ENCODE assay signal across 27 mouse cellular contexts in genomic region chr12:36255413-36255812, GRCm38 (mm10). TPM values are rescaled to one million over a fixed set of nuclear protein-coding genes. Genes with fewer than 3 reads are reported as not detected.
A peak's percentile ranks its signal among the peaks of the same experiment; 100 is the strongest.
DNase-seq lines count a peak whose midpoint lies in the region; ATAC-seq and TF ChIP-seq lines count a peak whose summit lies in the region.
"Had no signal": no experiment of that assay in that cellular context is flagged by ENCODE, and none has a peak within 500 bp of the region (broad histone marks: within the 10 kb centered on the region; RNA-seq: fewer than 3 reads in every experiment).

No protein-coding gene starts in this region.

- intact Hi-C loops in left cerebral cortex, postnatal 4 days (cut with DNase I): no loop called here

- ATAC-seq in forebrain, embryonic 15.5 days (replicated peaks): no peak
- no peak for ATAC-seq in stomach, postnatal 0 days (ENCODE audit: low FRiP score, low TSS enrichment)

- TF ChIP-seq CTCF in stomach, postnatal 0 days (IDR thresholded peaks at IDR 0.05; ENCODE audit: low read depth): no peak

- no peak overlapping the region for H3K4me2 ChIP-seq in forebrain, embryonic 15.5 days (replicated peaks)
- H3K4me2 ChIP-seq in stomach, postnatal 0 days (replicated peaks; ENCODE audit: low read depth): no peak overlapping the region
- H3K4me2 ChIP-seq: embryonic facial prominence, embryonic 15.5 days; limb, embryonic 15.5 days; midbrain, embryonic 12.5 days; neural tube, embryonic 15.5 days had no signal

- WGBS in forebrain, embryonic 15.5 days: 30% methylated on average over 5 of the region's 5 CpGs
- 13% methylated on average over 5 of the region's 5 CpGs for WGBS in stomach, postnatal 0 days

- TF ChIP-seq EP300 in stomach, postnatal 0 days (optimal IDR thresholded peaks at IDR 0.05): no peak

- H3K4me3 ChIP-seq in forebrain, embryonic 15.5 days: no peak overlapping the region
- no peak overlapping the region for H3K4me3 ChIP-seq in stomach, postnatal 0 days (ENCODE audit: low read depth, low read length)
- H3K4me3 ChIP-seq: embryonic facial prominence, embryonic 15.5 days; forebrain, embryonic 10.5 days; limb, embryonic 15.5 days; midbrain, embryonic 12.5 days; myocyte; neural tube, embryonic 15.5 days had no signal

- H3K27me3 ChIP-seq in forebrain, embryonic 15.5 days: no peaks in the 10 kb centered on the region
- no peaks in the 10 kb centered on the region for H3K27me3 ChIP-seq in stomach, postnatal 0 days (ENCODE audit: control insufficient read depth, insufficient read depth, low read length)
- H3K27me3 ChIP-seq: embryonic facial prominence, embryonic 15.5 days; limb, embryonic 15.5 days; midbrain, embryonic 12.5 days; neural tube, embryonic 15.5 days had no signal

- H3K4me1 ChIP-seq in forebrain, embryonic 15.5 days: no peaks in the 10 kb centered on the region
- no peaks in the 10 kb centered on the region for H3K4me1 ChIP-seq in stomach, postnatal 0 days (replicated peaks; ENCODE audit: control insufficient read depth, insufficient read depth)
- H3K4me1 ChIP-seq: forebrain, embryonic 10.5 days; limb, embryonic 15.5 days; midbrain, embryonic 12.5 days; neural tube, embryonic 15.5 days had no signal

- H3K36me3 ChIP-seq in forebrain, embryonic 15.5 days: no peaks in the 10 kb centered on the region
- H3K36me3 ChIP-seq in stomach, postnatal 0 days (ENCODE audit: control insufficient read depth, insufficient read depth, low read length): no peaks in the 10 kb centered on the region
- H3K36me3 ChIP-seq: embryonic facial prominence, embryonic 15.5 days; forebrain, embryonic 10.5 days; limb, embryonic 15.5 days; midbrain, embryonic 12.5 days; neural tube, embryonic 15.5 days had no signal

- no peak overlapping the region for H3K9ac ChIP-seq in forebrain, embryonic 15.5 days (replicated peaks)
- H3K9ac ChIP-seq in stomach, postnatal 0 days (ENCODE audit: low read length): no peak overlapping the region
- H3K9ac ChIP-seq: embryonic facial prominence, embryonic 15.5 days; limb, embryonic 15.5 days; midbrain, embryonic 12.5 days; neural tube, embryonic 15.5 days had no signal

- H3K27ac ChIP-seq in forebrain, embryonic 15.5 days (replicated peaks): no peak overlapping the region
- H3K27ac ChIP-seq in stomach, postnatal 0 days (replicated peaks): no peak overlapping the region
- H3K27ac ChIP-seq: embryonic facial prominence, embryonic 15.5 days; forebrain, embryonic 10.5 days; kidney, postnatal 0 days; limb, embryonic 15.5 days; macrophage; midbrain, embryonic 12.5 days; neural tube, embryonic 15.5 days had no signal

- DNase-seq in cerebellum, postnatal 10 days: peak; percentile 31 to 42
- no peak for DNase-seq in cerebellum, adult 8-10 months
- DNase-seq in left cerebral cortex, postnatal 4 days: peak; percentile 16
- DNase-seq in left cerebral cortex, adult 9 months (ENCODE audit: low spot score in 2 of 2): no peak
- peak; percentile 5 for DNase-seq in urinary bladder, postnatal 14 days (ENCODE audit: low spot score)
- DNase-seq in urinary bladder, postnatal 4 days (ENCODE audit: low spot score in 2 of 2): no peak
- no peak for DNase-seq in stomach, postnatal 0 days (ENCODE audit: low spot score)
- DNase-seq: adrenal gland, postnatal 36 days; cerebellum, adult 9-11 months; gastrocnemius, postnatal 36 days; lung, adult 2 months; right cerebral cortex, adult 18-20 months had no signal

- no peaks in the 10 kb centered on the region for H3K9me3 ChIP-seq in forebrain, embryonic 15.5 days
- no peaks in the 10 kb centered on the region for H3K9me3 ChIP-seq in stomach, postnatal 0 days (ENCODE audit: control insufficient read depth, low read length)
- H3K9me3 ChIP-seq: embryonic facial prominence, embryonic 15.5 days; forebrain, embryonic 10.5 days; limb, embryonic 15.5 days; midbrain, embryonic 12.5 days; neural tube, embryonic 15.5 days had no signal

RNA-seq across cellular contexts. Expression of gene Lrrc72, which starts 2.2 kb away (rescaled TPM):
- not detected for total RNA-seq in left cerebral cortex, postnatal 4 days (2021)
- polyA plus RNA-seq in forebrain, embryonic 15.5 days (2015; fragmentation: Nextera tagmentation; extraction: Ambion mirVana): not detected in 2 replicates
- polyA plus RNA-seq in stomach, postnatal 0 days (2015; fragmentation: Nextera tagmentation; extraction: Ambion mirVana): not detected in 2 replicates
- total RNA-seq: adrenal gland, postnatal 36 days; gastrocnemius, postnatal 36 days; layer of hippocampus, adult 8-10 months; left cerebral cortex, adult 18-20 months had no signal
- polyA plus RNA-seq: embryonic facial prominence, embryonic 15.5 days; forebrain, embryonic 10.5 days; heart, postnatal 0 days; hindbrain, embryonic 11.5 days; intestine, embryonic 14.5 days; kidney, postnatal 0 days; limb, embryonic 15.5 days; lung, adult 2 months; macrophage; midbrain, embryonic 12.5 days; neural tube, embryonic 15.5 days; thymus, postnatal 0 days had no signal

RNA-seq across cellular contexts. Expression of gene Sostdc1, which starts 58.5 kb away (rescaled TPM):
- total RNA-seq in left cerebral cortex, postnatal 4 days (2021): 1 to 10 TPM; 4.5 to 5.0 TPM
- 7.6 and 15.3 TPM in 2 replicates for polyA plus RNA-seq in forebrain, embryonic 15.5 days (2015; fragmentation: Nextera tagmentation; extraction: Ambion mirVana)
- polyA plus RNA-seq in stomach, postnatal 0 days (2015; fragmentation: Nextera tagmentation; extraction: Ambion mirVana): 3.2 and 4.5 TPM in 2 replicates
- polyA plus RNA-seq: macrophage, myocyte had no signal

Comparison
In these comparisons a context has a peak if more than half of its experiments do, and no peak if none do; other contexts are left out.
1. DNase-seq: peak in cerebellum, postnatal 10 days (2 of 2), left cerebral cortex, postnatal 4 days (single experiment) and urinary bladder, postnatal 14 days (single experiment); none in cerebellum, adult 8-10 months (single experiment), left cerebral cortex, adult 9 months (0 of 2), urinary bladder, postnatal 4 days (0 of 2) and stomach, postnatal 0 days (single experiment).